Mouse (Mus musculus) erythroblast, embryonic 14.5 days (primary cell): ENCODE measurements around the gene Otud7a.

Experiments
- GATA1 ChIP-seq: IDR thresholded peaks from 2 replicates; pipeline ENCODE4 v1.6.1; 2012; ENCODE audit warnings: low read length, inconsistent platforms, mixed read lengths
- TAL1 ChIP-seq: IDR thresholded peaks from 3 replicates; pipeline ENCODE4 v1.6.1; 2012; ENCODE audit warnings: low read length, inconsistent platforms, mixed read lengths

DNA sequence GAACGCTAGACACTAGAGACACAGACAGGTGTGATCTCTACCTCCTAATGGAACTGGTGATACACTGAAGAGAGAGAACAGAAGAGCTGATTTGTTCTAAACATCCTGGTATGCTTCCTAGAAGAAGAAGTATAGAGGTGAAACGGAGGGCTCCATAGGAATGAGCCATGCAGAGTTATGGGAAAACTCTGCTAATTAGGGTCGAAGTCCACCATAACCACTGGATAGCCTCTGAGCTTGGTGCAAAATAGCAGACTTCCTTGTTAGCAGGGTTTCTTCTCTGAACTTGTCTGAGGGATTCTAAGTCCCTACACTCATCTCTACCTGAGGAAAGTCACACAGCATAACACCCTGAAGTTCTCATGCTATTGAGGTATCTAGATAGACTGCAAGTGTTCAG is 114.4 kb downstream of the Otud7a start:
- TF ChIP-seq GATA1 (no peak), TAL1 (no peak)
